Mouse (Mus musculus) liver, embryonic 18 days (tissue): ENCODE data around the gene Ddx19a. TPM values are rescaled to one million over a fixed set of nuclear protein-coding genes. Genes with fewer than 3 reads are reported as not detected.

ENCODE experiments used
- polyA plus RNA-seq: library from polyadenylated mRNA; depleted of rRNA; stranded (reverse); fragments of >200 nt; gene quantifications from 2 replicates; pipeline ENCODE4 v1.2.3, GENCODE M21; 2012; rRNA removed

The Ddx19a gene
- polyA plus RNA-seq: 20.3 and 21.2 TPM in 2 replicates

GRCm38 (mm10) chr8:110997547-110998531, at the start of gene Ddx19a:
Gene Ddx19a (minus strand): TSS chr8:110997800.

GRCm38 (mm10) chr8:111032916-111033315, 35.3 kb upstream of the Ddx19a start, which contains the start of gene Aars:
Gene Aars (plus strand): TSS chr8:111033144.

GRCm38 (mm10) chr8:111031572-111031971, 34.0 kb upstream of the Ddx19a start, which contains the start of gene Ddx19b:
Gene Ddx19b (minus strand): TSS chr8:111031751.

Other genes starting within 250 kb of the Ddx19a start
- 0.19 and 0.32 TPM in 2 replicates for gene Il34, start 191.9 kb downstream of the Ddx19a start, polyA plus RNA-seq
- gene Cog4, start 151.2 kb downstream of the Ddx19a start, polyA plus RNA-seq: 16.6 and 17.2 TPM in 2 replicates
- 24.7 and 26.9 TPM in 2 replicates for gene Sf3b3, start 151.0 kb downstream of the Ddx19a start, polyA plus RNA-seq
- 2.8 and 3.2 TPM in 2 replicates for gene Fuk, start 95.3 kb downstream of the Ddx19a start, polyA plus RNA-seq
- gene St3gal2, start 77.9 kb downstream of the Ddx19a start, polyA plus RNA-seq: 7.1 and 7.9 TPM in 2 replicates
- gene Ddx19b, start 34.0 kb upstream of the Ddx19a start, polyA plus RNA-seq: 3.6 and 4.3 TPM in 2 replicates
- gene Aars, start 35.3 kb upstream of the Ddx19a start, polyA plus RNA-seq: 23.9 and 25.1 TPM in 2 replicates
- gene Exosc6, start 58.5 kb upstream of the Ddx19a start, polyA plus RNA-seq: 1.9 and 2.4 TPM in 2 replicates
- not detected in 2 replicates for gene Clec18a, start 94.6 kb upstream of the Ddx19a start, polyA plus RNA-seq
- 2.0 and 2.2 TPM in 2 replicates for gene Pdpr, start 96.8 kb upstream of the Ddx19a start, polyA plus RNA-seq